Mouse (Mus musculus): ENCODE measurements around the gene Zfp574.
A peak's percentile ranks its signal among the peaks of the same experiment; 100 is the strongest.

Zfp574 gene

GRCm38 (mm10) chr7:25072716-25073390 is 486 bp downstream of the Zfp574 start:
- no peak for DNase-seq (ENCODE audit: low read depth in 2 of 2, low spot score in 2 of 2)

GRCm38 (mm10) chr7:25073924-25074323 is 1.6 kb downstream of the Zfp574 start:
- no peak for DNase-seq (ENCODE audit: low read depth in 2 of 2, low spot score in 2 of 2)

GRCm38 (mm10) chr7:25076296-25076662 is 3.9 kb downstream of the Zfp574 start:
- DNase-seq (ENCODE audit: low read depth in 2 of 2, low spot score in 2 of 2): no peak

DNA sequence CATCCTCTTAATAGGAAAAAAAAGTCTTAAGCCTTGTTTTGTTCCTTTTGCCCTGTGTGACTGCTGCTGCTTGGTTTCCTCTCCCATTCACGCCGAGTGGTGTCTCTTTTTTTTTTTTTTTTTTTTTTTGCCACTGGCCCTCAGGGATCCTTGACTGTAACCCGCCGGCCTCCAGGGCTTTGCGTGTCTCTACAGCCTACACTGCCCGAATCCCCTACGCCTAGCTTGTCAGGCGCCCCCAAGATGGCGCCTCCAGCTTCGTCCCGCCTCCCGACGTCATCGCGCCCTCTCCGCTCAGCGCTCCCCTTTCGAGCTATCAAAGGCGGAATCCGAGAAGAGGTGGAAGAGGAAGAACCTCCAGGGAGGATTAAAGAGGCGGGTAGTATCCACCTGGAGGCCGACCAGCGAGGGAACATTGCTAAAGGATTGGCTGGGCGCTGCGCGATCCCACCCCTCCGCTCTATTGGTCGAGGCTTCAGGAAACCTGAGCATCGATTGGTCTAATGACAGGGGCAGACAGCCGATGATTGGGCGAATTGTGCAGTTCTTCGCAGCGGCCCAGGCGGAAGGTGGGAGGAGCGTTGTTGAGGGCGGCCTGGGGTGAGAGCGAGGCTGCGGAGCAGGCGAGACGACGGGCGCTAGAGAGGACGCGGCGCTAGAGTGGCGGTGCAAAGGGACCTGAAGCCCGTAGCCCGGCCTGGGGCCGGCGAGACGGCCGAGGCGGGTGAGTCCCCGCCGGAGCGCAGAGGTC is 4.5 kb downstream of the Zfp574 start:
- DNase-seq (ENCODE audit: low read depth in 2 of 2, low spot score in 2 of 2): peak; percentile 94 to 96

- DNase-seq (ENCODE audit: low read depth in 2 of 2, low spot score in 2 of 2): no peak
These were observed 5.0 kb downstream of the Zfp574 start for GRCm38 (mm10) chr7:25077414-25077755.

- no peak for DNase-seq (ENCODE audit: low read depth in 2 of 2, low spot score in 2 of 2)
These were observed 7.2 kb downstream of the Zfp574 start for GRCm38 (mm10) chr7:25079496-25080026.

- DNase-seq (ENCODE audit: low read depth in 2 of 2, low spot score in 2 of 2): no peak
These were observed 8.1 kb downstream of the Zfp574 start for GRCm38 (mm10) chr7:25080431-25080830.

- peak; percentile 51 to 67 for DNase-seq (ENCODE audit: low read depth in 2 of 2, low spot score in 2 of 2)
These were observed 10.1 kb downstream of the Zfp574 start for GRCm38 (mm10) chr7:25082510-25082909.

- DNase-seq (ENCODE audit: low read depth in 2 of 2, low spot score in 2 of 2): no peak
These were observed 12.3 kb downstream of the Zfp574 start for GRCm38 (mm10) chr7:25084621-25085020.

GRCm38 (mm10) chr7:25086656-25087055 is 14.3 kb downstream of the Zfp574 start:
- no peak for DNase-seq (ENCODE audit: low read depth in 2 of 2, low spot score in 2 of 2)

GRCm38 (mm10) chr7:25087256-25087912 is 15.0 kb downstream of the Zfp574 start:
- no peak for DNase-seq (ENCODE audit: low read depth in 2 of 2, low spot score in 2 of 2)

- peak in 1 of 2 experiments; percentile 62 for DNase-seq (ENCODE audit: low read depth in 2 of 2, low spot score in 2 of 2)
These were observed 15.6 kb downstream of the Zfp574 start for GRCm38 (mm10) chr7:25087972-25088371.

GRCm38 (mm10) chr7:25088531-25088930 is 16.2 kb downstream of the Zfp574 start:
- DNase-seq (ENCODE audit: low read depth in 2 of 2, low spot score in 2 of 2): no peak

DNA sequence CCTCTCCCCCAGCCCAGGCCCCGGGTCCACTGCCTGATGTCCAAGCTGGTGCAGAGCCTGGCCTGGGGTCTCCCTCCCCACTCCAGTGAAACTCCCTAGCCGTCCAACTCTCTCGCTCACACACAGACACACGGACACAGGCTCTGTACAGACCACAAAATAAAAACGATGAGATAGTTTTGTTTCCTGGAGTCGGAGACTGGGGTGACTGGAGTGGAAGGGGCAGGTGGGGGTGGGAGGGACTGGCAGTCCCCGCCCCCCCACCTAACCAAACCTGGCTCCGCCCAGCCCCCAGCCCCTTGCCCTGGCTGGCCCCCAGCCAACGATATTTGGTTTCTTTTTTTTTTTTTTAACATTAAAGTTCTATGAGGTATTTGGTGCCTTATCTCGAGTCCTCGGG is 16.6 kb downstream of the Zfp574 start:
- DNase-seq (ENCODE audit: low read depth in 2 of 2, low spot score in 2 of 2): no peak

- no peak for DNase-seq (ENCODE audit: low read depth in 2 of 2, low spot score in 2 of 2)
These were observed 17.5 kb downstream of the Zfp574 start for GRCm38 (mm10) chr7:25089875-25090274.

DNA sequence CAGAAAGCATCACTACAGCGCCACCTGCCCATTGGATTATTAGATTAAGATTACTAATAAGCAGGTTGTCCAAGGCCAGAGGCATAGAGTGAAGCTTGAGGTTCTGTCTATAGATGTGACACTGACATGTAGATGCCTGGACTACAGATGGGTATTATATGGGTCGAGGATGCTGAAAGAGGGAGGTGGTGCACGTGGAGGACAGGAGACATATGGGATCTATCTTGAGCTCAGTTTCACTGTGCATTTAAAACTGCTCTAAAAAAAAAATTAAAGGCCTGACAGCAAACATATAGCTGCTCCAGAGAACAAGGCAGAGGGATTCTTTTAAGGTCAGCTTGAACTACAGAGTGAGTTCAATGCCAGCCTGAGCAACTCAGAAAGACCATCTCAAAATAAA is 25.8 kb downstream of the Zfp574 start:
- DNase-seq (ENCODE audit: low read depth in 2 of 2, low spot score in 2 of 2): no peak

GRCm38 (mm10) chr7:25099581-25099980 is 27.2 kb downstream of the Zfp574 start:
- no peak for DNase-seq (ENCODE audit: low read depth in 2 of 2, low spot score in 2 of 2)

- DNase-seq (ENCODE audit: low read depth in 2 of 2, low spot score in 2 of 2): peak; percentile 89 to 94
These were observed 33.2 kb downstream of the Zfp574 start for GRCm38 (mm10) chr7:25105411-25106160.

DNA sequence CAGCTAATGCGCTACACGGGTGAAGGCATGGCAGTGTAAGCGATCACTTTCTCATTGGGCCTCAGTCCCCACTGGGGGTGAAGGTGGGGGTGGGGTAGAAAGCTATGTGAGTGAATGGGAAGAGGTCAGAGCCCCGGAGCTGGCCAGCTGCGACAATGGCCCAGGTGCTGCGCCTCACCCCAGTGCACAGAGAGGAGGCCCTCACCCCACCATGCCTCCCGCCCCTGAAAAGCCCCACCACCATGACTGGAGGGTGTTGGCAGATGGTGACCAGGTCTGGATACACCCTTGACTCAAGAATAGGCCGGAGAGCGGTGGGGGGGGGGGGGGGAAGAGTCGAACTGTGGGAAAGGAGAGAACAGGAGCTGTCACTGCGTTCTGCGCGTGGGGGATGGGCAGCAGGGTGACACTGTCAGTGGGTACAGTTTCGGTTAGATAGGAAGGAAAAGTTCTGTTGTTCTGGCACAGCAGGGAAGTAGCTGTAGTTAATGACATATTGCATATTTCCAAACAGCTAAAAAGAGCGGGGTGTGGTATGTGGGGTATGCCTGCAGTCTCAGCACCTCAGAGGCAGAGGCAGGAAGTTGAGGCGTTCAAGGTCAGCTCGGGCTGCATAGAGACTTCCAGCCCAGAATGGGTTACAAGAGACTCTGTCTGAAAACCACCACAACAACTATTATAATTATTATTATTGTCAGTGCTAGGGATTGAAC is 34.6 kb downstream of the Zfp574 start:
- no peak for DNase-seq (ENCODE audit: low read depth in 2 of 2, low spot score in 2 of 2)

GRCm38 (mm10) chr7:25109355-25109754 is 37.0 kb downstream of the Zfp574 start:
- DNase-seq (ENCODE audit: low read depth in 2 of 2, low spot score in 2 of 2): no peak

DNA sequence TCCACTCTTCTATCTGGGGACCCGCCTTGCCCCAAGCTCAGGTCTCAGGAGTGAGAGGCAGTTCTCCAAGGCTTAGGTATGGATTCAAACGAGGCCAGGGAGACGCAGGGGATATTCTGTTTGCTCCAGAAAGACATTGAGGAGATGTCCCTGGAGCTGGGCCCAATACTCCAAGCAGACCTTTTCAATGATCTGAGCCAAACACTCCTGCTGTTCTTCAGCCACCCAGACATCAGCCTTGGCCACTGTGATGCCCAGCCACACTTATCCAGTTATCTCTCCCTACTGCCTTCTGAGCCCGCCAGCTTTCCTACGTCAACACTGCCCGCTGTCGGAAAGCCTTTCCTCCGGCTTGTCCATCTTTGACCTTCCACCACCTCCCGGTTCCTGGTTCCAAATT is 38.0 kb downstream of the Zfp574 start:
- DNase-seq (ENCODE audit: low read depth in 2 of 2, low spot score in 2 of 2): no peak

Measured in CD8-positive naive resting alpha-beta T cell, adult 2 months (primary cell).